Mouse (Mus musculus) testis, adult 2 months (tissue): ENCODE measurements around the gene S100a16. TPM values are rescaled to one million over a fixed set of nuclear protein-coding genes. Genes with fewer than 3 reads are reported as not detected.
A peak's percentile ranks its signal among the peaks of the same experiment; 100 is the strongest.

Experiments used
- H3K27ac ChIP-seq: fragments of 200-500 bp; 2 replicates; pipeline ENCODE4 v1.5.1; 2012; ENCODE audit warnings: low read depth, low read length; ENCODE audit not compliant: control insufficient read depth, insufficient read depth
- H3K27me3 ChIP-seq: fragments of 200-500 bp; 2 replicates; pipeline ENCODE4 v1.6.1; 2012; ENCODE audit warnings: mild to moderate bottlenecking, low read length, moderate library complexity; ENCODE audit not compliant: control insufficient read depth, insufficient read depth
- H3K36me3 ChIP-seq: fragments of 200-500 bp; 2 replicates; pipeline ENCODE4 v1.6.1; 2012; ENCODE audit warnings: mild to moderate bottlenecking, low read length; ENCODE audit not compliant: control insufficient read depth, insufficient read depth
- H3K4me1 ChIP-seq: fragments of 200-500 bp; 2 replicates; pipeline ENCODE4 v1.6.1; 2012; ENCODE audit warnings: low read length; ENCODE audit not compliant: control insufficient read depth, insufficient read depth
- H3K4me3 ChIP-seq: fragments of 200-500 bp; 2 replicates; pipeline ENCODE4 v1.5.1; 2012; ENCODE audit warnings: low read depth, mild to moderate bottlenecking, low read length, moderate library complexity, mixed read lengths; ENCODE audit not compliant: control insufficient read depth
- CTCF ChIP-seq: fragments of 200-500 bp; IDR thresholded peaks from 2 replicates; pipeline ENCODE4 v1.5.1; 2012; ENCODE audit warnings: low read depth, mild to moderate bottlenecking, inconsistent platforms, low read length, moderate library complexity; ENCODE audit not compliant: control insufficient read depth, insufficient read depth, insufficient replicate concordance
- POLR2A ChIP-seq: fragments of 200-500 bp; IDR thresholded peaks from 2 replicates; pipeline ENCODE4 v1.6.1; 2012; ENCODE audit warnings: low read depth, mild to moderate bottlenecking, inconsistent platforms, low read length, moderate library complexity; ENCODE audit not compliant: control insufficient read depth
- polyA plus RNA-seq: library from polyadenylated mRNA; depleted of rRNA; stranded (reverse); fragments of >200 nt; gene quantifications from 2 replicates; pipeline ENCODE4 v1.2.3, GENCODE M21; 2012

Gene S100a16
- polyA plus RNA-seq, 1 experiment: 2.9 TPM

GRCm38 (mm10) chr3:90497597-90497996, 39.5 kb upstream of the S100a16 start:
- H3K27ac ChIP-seq: no peak overlapping the region
- TF ChIP-seq CTCF (no peak), POLR2A (no peak)
- no peak overlapping the region for H3K4me3 ChIP-seq
- H3K27me3 ChIP-seq: no peaks in the 10 kb centered on the region
- no peaks in the 10 kb centered on the region for H3K4me1 ChIP-seq
- 0 out of 2 replicates have a peak, but pooled peaks cover 1% of the 10 kb centered on the region for H3K36me3 ChIP-seq

GRCm38 (mm10) chr3:90503444-90503843, 33.6 kb upstream of the S100a16 start:
- H3K4me1 ChIP-seq: peaks cover 2% of the 10 kb centered on the region; the same call in 1 of the 2 replicates
- no peak for TF ChIP-seq POLR2A
- TF ChIP-seq CTCF: no peak
- H3K4me3 ChIP-seq: no peak overlapping the region
- H3K27ac ChIP-seq: no peak overlapping the region
- H3K36me3 ChIP-seq: peaks cover 7% of the 10 kb centered on the region
- H3K27me3 ChIP-seq: no peaks in the 10 kb centered on the region

DNA sequence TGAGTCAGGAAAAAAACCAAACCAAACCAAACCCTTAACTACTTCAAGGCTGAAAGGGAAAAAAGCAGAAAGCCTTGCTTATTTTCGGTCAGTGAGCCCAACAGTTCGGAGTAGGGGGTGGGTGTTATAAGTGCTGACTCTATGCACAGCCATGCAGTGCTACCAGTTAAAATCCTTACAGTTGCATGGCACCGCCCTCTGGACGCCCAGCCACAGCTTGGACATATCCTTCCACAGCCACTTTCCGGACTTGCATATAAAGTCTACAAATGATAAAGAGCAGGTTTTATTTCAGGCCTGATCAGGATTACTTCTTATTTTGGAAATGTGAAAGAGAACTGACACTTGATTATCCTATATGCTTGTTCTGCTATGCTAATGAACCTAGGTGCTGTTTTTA, 31.8 kb upstream of the S100a16 start:
- TF ChIP-seq CTCF (no peak), POLR2A (no peak)

GRCm38 (mm10) chr3:90506362-90506761, 30.7 kb upstream of the S100a16 start:
- peaks cover 7% of the 10 kb centered on the region for H3K36me3 ChIP-seq
- no peak for TF ChIP-seq POLR2A
- TF ChIP-seq CTCF: no peak
- no peak overlapping the region for H3K27ac ChIP-seq
- no peak overlapping the region for H3K4me3 ChIP-seq
- H3K27me3 ChIP-seq: no peaks in the 10 kb centered on the region
- H3K4me1 ChIP-seq: peaks cover 2% of the 10 kb centered on the region; the same call in 1 of the 2 replicates

More for the DNA sequence above, 31.8 kb upstream of the S100a16 start:
- Histone ChIP-seq H3K27ac (no peak overlapping the region), H3K4me1 (peaks cover 2% of the 10 kb centered on the region; the same call in 1 of the 2 replicates), H3K36me3 (peaks cover 7% of the 10 kb centered on the region), H3K4me3 (no peak overlapping the region), H3K27me3 (no peaks in the 10 kb centered on the region)

- Histone ChIP-seq H3K27ac (peak overlapping the region; percentile 99), H3K4me3 (peak overlapping the region; percentile 100), H3K4me1 (peaks cover 2% of the 10 kb centered on the region; the same call in 1 of the 2 replicates), H3K27me3 (no peaks in the 10 kb centered on the region), H3K36me3 (peaks cover 7% of the 10 kb centered on the region)
- TF ChIP-seq CTCF (no peak), POLR2A (no peak)
These were observed 28.6 kb upstream of the S100a16 start for GRCm38 (mm10) chr3:90508287-90508949.

DNA sequence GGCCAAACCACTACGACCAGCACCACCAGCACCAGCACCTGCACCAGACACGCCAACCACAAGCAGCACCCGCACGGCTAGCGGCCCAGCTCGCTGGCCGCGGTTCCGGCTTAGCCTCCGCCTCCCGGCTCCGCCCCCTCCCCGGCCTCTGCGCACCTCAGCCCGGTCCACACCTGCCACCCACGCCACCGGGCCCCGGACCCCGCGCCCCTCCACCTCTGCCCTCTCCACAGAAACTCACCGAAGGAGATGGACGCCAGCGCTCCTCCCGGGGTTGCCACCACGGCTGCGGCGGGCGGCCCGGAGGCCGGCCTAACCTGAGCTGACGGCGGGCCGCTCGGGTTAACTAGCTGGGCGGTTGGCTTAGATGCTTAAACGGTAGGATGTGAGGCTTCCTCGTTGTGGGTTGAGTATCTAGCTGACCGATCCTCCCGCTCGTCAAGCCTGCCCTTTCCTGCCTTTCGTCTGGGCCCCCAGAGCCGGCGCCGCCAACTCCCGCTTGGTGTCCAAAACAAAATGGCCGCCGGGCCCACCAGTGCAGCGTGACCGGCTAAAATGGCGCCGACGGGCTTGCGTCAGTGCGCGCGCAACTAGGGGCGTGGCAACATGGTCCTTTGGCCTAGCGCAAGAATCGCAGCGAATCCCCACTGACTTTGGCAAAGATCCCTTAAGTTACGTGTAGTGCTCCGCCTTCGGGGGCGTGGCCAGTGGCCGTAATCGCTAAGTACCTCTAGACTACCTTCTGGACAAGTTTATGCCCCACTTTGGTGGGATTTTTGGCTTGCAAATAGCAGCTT, 27.9 kb upstream of the S100a16 start, which contains the start of gene Chtop:
Gene Chtop, minus strand, starts transcription at position 549 of the 797 bp plus-strand sequence.
- H3K27ac ChIP-seq: peak within 1 kb of the TSS; percentile 99
- peaks cover 7% of the 10 kb centered on the region for H3K36me3 ChIP-seq
- H3K27me3 ChIP-seq: no peaks in the 10 kb centered on the region
- peak within 1 kb of the TSS; percentile 100 for H3K4me3 ChIP-seq
- TF ChIP-seq POLR2A (peak; percentile 85), CTCF (0 out of 2 replicates have a peak, but pooled peaks have one; percentile 3)
- H3K4me1 ChIP-seq: peaks cover 7% of the 10 kb centered on the region

- H3K27ac ChIP-seq: peak overlapping the region; percentile 80
- peaks cover 13% of the 10 kb centered on the region for H3K4me1 ChIP-seq
- H3K4me3 ChIP-seq: peak overlapping the region; percentile 100; the same call in 1 of the 2 replicates
- H3K27me3 ChIP-seq: no peaks in the 10 kb centered on the region
- H3K36me3 ChIP-seq: peaks cover 7% of the 10 kb centered on the region
- TF ChIP-seq CTCF: no peak
- TF ChIP-seq POLR2A: no peak
These were observed 27.3 kb upstream of the S100a16 start for GRCm38 (mm10) chr3:90509747-90510123.
